Mouse (Mus musculus) embryonic facial prominence, embryonic 11.5 days (tissue): ENCODE data around the gene Ctnna2. TPM values are rescaled to one million over a fixed set of nuclear protein-coding genes. Genes with fewer than 3 reads are reported as not detected.

Source experiments
- ATAC-seq: fragments of 200-750 bp; cut with Nextera tagmentation; replicated peaks from 2 replicates; pipeline ENCODE4 v1.8.0; 2017; ENCODE audit warnings: low read depth; ENCODE audit not compliant: insufficient number of reproducible peaks, low FRiP score, low TSS enrichment
- DNase-seq: peaks from one replicate; pipeline ENCODE4 v3.0.0-alpha.2; 2015; ENCODE audit warnings: low spot score
- H3K27ac ChIP-seq: fragments of 300-500 bp; sonication (generic); replicated peaks from 2 replicates; pipeline ENCODE4 v1.5.1; 2014; ENCODE audit warnings: mild to moderate bottlenecking, low read depth, low read length, control low read depth
- H3K27me3 ChIP-seq: fragments of 300-500 bp; sonication (generic); 2 replicates; pipeline ENCODE4 v1.6.1; 2014; ENCODE audit warnings: mild to moderate bottlenecking, low read length, moderate library complexity, mixed read lengths; ENCODE audit not compliant: control insufficient read depth, insufficient read depth
- H3K36me3 ChIP-seq: fragments of 300-500 bp; sonication (generic); replicated peaks from 2 replicates; pipeline ENCODE4 v1.6.1; 2014; ENCODE audit warnings: low read depth, mild to moderate bottlenecking, low read length, moderate library complexity, mixed read lengths; ENCODE audit not compliant: control insufficient read depth, insufficient read depth
- H3K4me1 ChIP-seq: fragments of 300-500 bp; sonication (generic); 2 replicates; pipeline ENCODE4 v1.6.1; 2014; ENCODE audit warnings: low read length, mixed read lengths; ENCODE audit not compliant: control insufficient read depth, insufficient read depth
- H3K4me2 ChIP-seq: fragments of 300-500 bp; sonication (generic); 2 replicates; pipeline ENCODE4 v1.6.1; 2014; ENCODE audit warnings: low read depth, mild to moderate bottlenecking, control low read depth, low read length, moderate library complexity
- H3K4me3 ChIP-seq: fragments of 300-500 bp; sonication (generic); 2 replicates; pipeline ENCODE4 v1.5.1; 2014; ENCODE audit warnings: low read depth, low read length, control low read depth
- H3K9ac ChIP-seq: fragments of 300-500 bp; sonication (generic); replicated peaks from 2 replicates; pipeline ENCODE4 v1.6.1; 2014; ENCODE audit warnings: mild to moderate bottlenecking, control low read depth, low read length
- H3K9me3 ChIP-seq: fragments of 300-500 bp; sonication (generic); replicated peaks from 2 replicates; pipeline ENCODE4 v1.6.1; 2016; ENCODE audit warnings: mild to moderate bottlenecking, low read length, inconsistent platforms, mixed read lengths; ENCODE audit not compliant: control insufficient read depth
- WGBS: fragments of 180-500 bp; shearing (Covaris S2); extraction: QIAGEN DNeasy Blood & Tissue Kit; methylation state at CpG from one replicate; pipeline ENCODE4 v1.1.7; 2014; 5-methylcytosine and 5-hydroxymethylcytosine counted together
- polyA plus RNA-seq: library from polyadenylated mRNA; unstranded; fragments of >200 nt; fragmentation: Nextera tagmentation; extraction: Ambion mirVana; gene quantifications from 2 replicates; pipeline ENCODE4 v1.2.1, GENCODE M21; 2014

Gene Ctnna2
- polyA plus RNA-seq, 1 experiment from 2014 or later = 13.7 TPM

DNA sequence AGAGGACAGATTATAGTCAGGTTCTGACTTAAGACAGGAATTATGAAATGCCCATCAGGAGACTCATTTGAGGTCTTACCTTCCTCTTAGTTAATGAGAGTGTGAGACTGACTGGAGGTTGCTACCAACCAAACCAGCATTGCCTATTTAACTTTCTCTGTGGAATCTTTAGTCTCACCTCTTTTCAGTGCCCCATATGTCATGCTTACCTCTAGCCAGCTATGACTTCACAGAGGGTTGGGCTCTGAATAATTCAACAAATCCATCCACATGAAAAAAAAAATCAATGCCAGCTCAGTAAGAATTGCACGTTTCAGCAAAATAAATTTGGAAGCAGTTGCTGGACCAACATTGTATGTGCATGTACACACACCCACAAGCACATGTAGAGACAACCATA lies 562.5 kb downstream of the Ctnna2 start:
- ATAC-seq (no peak), DNase-seq (no peak)
- Histone ChIP-seq H3K27me3 (no peaks in the 10 kb centered on the region), H3K9ac (no peak overlapping the region), H3K4me3 (no peak overlapping the region), H3K36me3 (no peaks in the 10 kb centered on the region), H3K4me2 (no peak overlapping the region), H3K27ac (no peak overlapping the region), H3K4me1 (no peaks in the 10 kb centered on the region), H3K9me3 (no peaks in the 10 kb centered on the region)
- WGBS = 74% methylated on average over 1 of the region's 1 CpGs

GRCm38 (mm10) chr6:77413530-77413929 lies 566.0 kb downstream of the Ctnna2 start:
- Histone ChIP-seq H3K27me3 (no peaks in the 10 kb centered on the region), H3K4me2 (no peak overlapping the region), H3K9me3 (no peaks in the 10 kb centered on the region), H3K27ac (no peak overlapping the region), H3K9ac (no peak overlapping the region), H3K4me1 (no peaks in the 10 kb centered on the region), H3K36me3 (no peaks in the 10 kb centered on the region), H3K4me3 (no peak overlapping the region)
- ATAC-seq = no peak
- no peak for DNase-seq
- WGBS = 83% methylated on average over 1 of the region's 1 CpGs

DNA sequence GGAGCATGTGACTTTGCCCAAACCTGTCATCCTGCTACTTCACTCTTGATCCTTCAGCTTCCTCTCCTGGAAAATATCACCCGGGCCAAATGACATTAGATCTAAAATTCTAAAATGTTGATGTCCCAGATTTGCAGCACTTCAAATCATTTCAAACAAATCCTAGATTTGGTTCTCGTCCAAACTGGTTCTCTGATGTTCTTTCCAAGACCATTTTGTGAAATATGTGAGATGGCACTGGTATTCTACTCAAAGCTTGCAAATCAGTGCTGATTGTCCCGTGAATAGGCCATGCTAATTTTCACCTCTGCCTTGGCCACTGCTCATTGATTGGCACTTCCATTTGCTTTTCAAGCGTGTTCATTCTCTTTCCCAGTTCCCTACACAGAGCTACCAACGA lies 571.0 kb downstream of the Ctnna2 start:
- no peak overlapping the region for H3K9ac ChIP-seq
- H3K4me2 ChIP-seq = no peak overlapping the region
- no peaks in the 10 kb centered on the region for H3K9me3 ChIP-seq
- no peak overlapping the region for H3K4me3 ChIP-seq
- no peaks in the 10 kb centered on the region for H3K36me3 ChIP-seq
- 75% methylated on average over 5 of the region's 5 CpGs for WGBS
- H3K27ac ChIP-seq = no peak overlapping the region
- H3K4me1 ChIP-seq = no peaks in the 10 kb centered on the region
- DNase-seq (no peak), ATAC-seq (no peak)
- H3K27me3 ChIP-seq = no peaks in the 10 kb centered on the region

GRCm38 (mm10) chr6:77400751-77401150 lies 578.7 kb downstream of the Ctnna2 start:
- no peak overlapping the region for H3K27ac ChIP-seq
- no peaks in the 10 kb centered on the region for H3K36me3 ChIP-seq
- DNase-seq = no peak
- H3K4me1 ChIP-seq = no peaks in the 10 kb centered on the region
- H3K9ac ChIP-seq = no peak overlapping the region
- H3K4me2 ChIP-seq = no peak overlapping the region
- no peaks in the 10 kb centered on the region for H3K27me3 ChIP-seq
- no peaks in the 10 kb centered on the region for H3K9me3 ChIP-seq
- H3K4me3 ChIP-seq = no peak overlapping the region
- ATAC-seq = no peak
- WGBS = 88% methylated on average over 6 of the region's 6 CpGs

- ATAC-seq (no peak), DNase-seq (no peak)
- Histone ChIP-seq H3K4me1 (no peaks in the 10 kb centered on the region), H3K36me3 (no peaks in the 10 kb centered on the region), H3K9me3 (no peaks in the 10 kb centered on the region), H3K27me3 (no peaks in the 10 kb centered on the region), H3K9ac (no peak overlapping the region), H3K4me2 (no peak overlapping the region), H3K27ac (no peak overlapping the region), H3K4me3 (no peak overlapping the region)
- WGBS = 100% methylated on average over 1 of the region's 1 CpGs
Measured at GRCm38 (mm10) chr6:77391663-77392062, 587.8 kb downstream of the Ctnna2 start.

GRCm38 (mm10) chr6:77381309-77381708 lies 598.2 kb downstream of the Ctnna2 start:
- no peak for ATAC-seq
- Histone ChIP-seq H3K27ac (no peak overlapping the region), H3K4me3 (no peak overlapping the region), H3K27me3 (no peaks in the 10 kb centered on the region), H3K9me3 (no peaks in the 10 kb centered on the region), H3K4me1 (no peaks in the 10 kb centered on the region), H3K4me2 (no peak overlapping the region), H3K9ac (no peak overlapping the region), H3K36me3 (no peaks in the 10 kb centered on the region)
- DNase-seq = no peak

GRCm38 (mm10) chr6:77373132-77373531 lies 606.4 kb downstream of the Ctnna2 start:
- Histone ChIP-seq H3K27ac (no peak overlapping the region), H3K36me3 (no peaks in the 10 kb centered on the region), H3K27me3 (no peaks in the 10 kb centered on the region), H3K9me3 (no peaks in the 10 kb centered on the region), H3K9ac (no peak overlapping the region), H3K4me3 (no peak overlapping the region), H3K4me2 (no peak overlapping the region), H3K4me1 (no peaks in the 10 kb centered on the region)
- ATAC-seq = no peak
- 82% methylated on average over 5 of the region's 5 CpGs for WGBS
- no peak for DNase-seq

- no peak overlapping the region for H3K27ac ChIP-seq
- H3K27me3 ChIP-seq = no peaks in the 10 kb centered on the region
- 90% methylated on average over 2 of the region's 2 CpGs for WGBS
- H3K4me2 ChIP-seq = no peak overlapping the region
- H3K9me3 ChIP-seq = no peaks in the 10 kb centered on the region
- ATAC-seq = no peak
- no peak for DNase-seq
- H3K4me3 ChIP-seq = no peak overlapping the region
- H3K9ac ChIP-seq = no peak overlapping the region
- no peaks in the 10 kb centered on the region for H3K4me1 ChIP-seq
- H3K36me3 ChIP-seq = no peaks in the 10 kb centered on the region
Measured at GRCm38 (mm10) chr6:77371147-77371546, 608.4 kb downstream of the Ctnna2 start.

GRCm38 (mm10) chr6:77358471-77358837 lies 621.0 kb downstream of the Ctnna2 start:
- Histone ChIP-seq H3K4me2 (no peak overlapping the region), H3K4me1 (no peaks in the 10 kb centered on the region), H3K9me3 (no peaks in the 10 kb centered on the region), H3K27me3 (no peaks in the 10 kb centered on the region), H3K4me3 (no peak overlapping the region), H3K36me3 (no peaks in the 10 kb centered on the region), H3K27ac (no peak overlapping the region), H3K9ac (no peak overlapping the region)
- DNase-seq (no peak), ATAC-seq (no peak)
- 81% methylated on average over 6 of the region's 6 CpGs for WGBS
